Mouse (Mus musculus) urinary bladder, postnatal 10 days (tissue): Measurements from ENCODE around the gene Pkp4.

Experiments used
- DNase-seq: peaks from one replicate; pipeline ENCODE4 v3.0.0; 2022; ENCODE audit warnings: low spot score

Pkp4 gene

GRCm38 (mm10) chr2:59219997-59220789 lies 59.5 kb downstream of the Pkp4 start:
- DNase-seq = no peak

DNA sequence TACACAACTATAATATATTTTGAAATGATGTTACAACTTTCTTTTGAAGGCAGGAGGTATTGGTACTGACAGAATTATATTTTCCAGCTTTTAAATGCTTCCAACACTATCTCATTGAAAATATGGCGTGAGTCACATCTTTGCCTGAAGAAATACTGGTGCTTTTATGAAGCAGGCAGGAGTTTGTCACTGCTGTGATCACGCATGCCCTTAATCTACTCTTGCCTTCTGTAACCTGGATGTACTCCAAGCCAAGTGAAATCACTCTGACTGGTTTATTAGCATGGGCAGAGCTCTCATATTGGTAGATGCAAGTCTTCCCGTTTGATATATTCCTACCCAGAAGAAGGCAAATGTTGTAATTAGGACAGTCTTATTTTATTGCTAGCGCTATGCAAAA lies 65.7 kb downstream of the Pkp4 start:
- DNase-seq = no peak

DNA sequence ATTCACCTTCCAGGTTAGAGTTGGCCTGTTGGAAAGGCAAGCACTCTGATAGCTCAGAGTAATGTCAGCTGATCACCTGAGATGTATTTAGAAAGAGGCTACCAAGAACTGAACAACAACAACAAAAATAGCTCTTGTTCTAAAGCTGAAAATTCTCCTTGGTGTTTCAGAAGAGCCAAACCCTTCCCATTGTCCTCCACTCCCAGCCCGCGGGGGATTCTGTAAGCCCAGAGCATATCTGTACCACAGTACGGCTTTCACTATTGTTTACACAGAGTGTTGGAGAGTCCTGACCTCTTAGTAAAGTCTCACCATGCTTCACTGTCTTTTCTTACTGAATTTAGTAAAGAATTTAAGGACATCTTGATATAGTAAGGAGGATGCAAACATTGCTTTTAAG lies 66.4 kb downstream of the Pkp4 start:
- no peak for DNase-seq

DNA sequence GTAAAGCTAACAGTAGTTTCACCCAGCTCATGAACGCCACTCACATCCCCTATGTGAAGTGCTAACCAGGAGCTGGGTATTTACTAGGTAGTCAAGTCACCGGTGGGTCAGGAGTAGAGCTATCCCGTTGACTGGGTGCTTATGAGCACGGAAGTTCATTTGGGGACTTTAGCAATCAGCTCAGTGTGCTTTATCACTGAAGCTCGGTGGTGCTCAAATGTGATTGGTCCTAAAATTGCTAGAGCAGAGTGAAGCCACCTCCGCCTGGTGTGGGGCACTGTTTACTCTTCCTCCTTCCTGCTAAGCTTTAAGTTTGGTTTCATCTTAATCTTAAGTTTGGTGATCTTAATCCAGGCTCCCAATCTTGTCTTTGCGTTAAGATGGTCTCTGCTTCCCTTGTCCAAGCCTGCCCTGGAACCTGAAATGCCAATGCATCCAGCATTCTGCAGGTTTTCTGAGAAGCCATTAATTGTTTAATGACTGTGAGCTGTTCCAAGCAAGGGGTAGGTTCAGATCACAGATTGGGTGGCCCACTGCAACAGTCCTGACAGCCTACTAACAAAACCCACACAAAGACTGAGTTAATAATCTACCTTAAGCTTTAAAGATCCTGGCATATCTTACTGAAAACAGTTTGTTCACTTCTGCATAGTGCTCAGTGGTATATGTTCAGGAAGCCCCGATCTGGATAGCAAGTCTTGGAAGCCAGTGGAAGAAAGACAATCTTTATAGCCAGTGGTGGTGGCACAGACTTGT lies 67.0 kb downstream of the Pkp4 start:
- DNase-seq = no peak

GRCm38 (mm10) chr2:59229250-59229895 lies 68.7 kb downstream of the Pkp4 start:
- DNase-seq = no peak

GRCm38 (mm10) chr2:59230656-59231055 lies 70.0 kb downstream of the Pkp4 start:
- DNase-seq = no peak

DNA sequence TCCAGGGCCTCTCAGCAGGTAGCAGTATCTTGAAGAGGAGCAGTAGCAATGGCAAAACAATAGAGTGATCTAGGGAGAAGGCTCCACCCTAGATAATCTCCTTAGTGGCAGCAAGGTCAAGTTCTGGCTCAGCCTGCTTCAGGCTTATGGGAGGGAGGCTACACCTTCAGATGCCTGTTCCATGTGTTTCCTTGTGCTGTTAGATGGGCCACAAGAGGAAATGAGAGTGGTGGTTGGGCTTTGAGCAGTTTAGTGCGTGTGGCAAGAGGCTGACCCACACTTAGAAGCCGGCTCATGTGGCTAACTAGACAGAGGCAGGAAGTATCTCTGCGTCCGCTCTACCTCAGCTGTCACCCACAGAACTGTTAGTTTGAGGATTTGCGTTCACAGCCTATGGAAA lies 70.9 kb downstream of the Pkp4 start:
- no peak for DNase-seq

- DNase-seq = no peak
Measured at GRCm38 (mm10) chr2:59233294-59233923, 72.8 kb downstream of the Pkp4 start.

DNA sequence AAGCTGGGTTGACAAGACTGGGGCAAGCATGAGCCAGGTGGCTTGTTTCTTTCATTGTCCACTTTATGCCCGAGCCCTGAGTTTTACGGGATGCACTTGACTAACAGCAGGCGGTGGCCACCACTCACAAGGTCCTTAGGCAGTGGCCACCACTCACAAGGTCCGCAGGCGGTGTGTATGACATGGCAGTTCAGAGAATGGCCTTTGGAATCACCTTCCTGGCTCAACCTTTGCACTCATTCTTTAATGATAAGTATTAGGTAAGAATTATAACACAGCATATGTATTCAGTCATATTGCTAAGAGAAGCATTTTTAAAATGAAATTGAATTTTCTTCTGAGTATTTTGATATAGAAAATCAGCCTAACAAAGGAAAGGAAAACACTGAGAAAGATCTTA lies 73.3 kb downstream of the Pkp4 start:
- no peak for DNase-seq

DNA sequence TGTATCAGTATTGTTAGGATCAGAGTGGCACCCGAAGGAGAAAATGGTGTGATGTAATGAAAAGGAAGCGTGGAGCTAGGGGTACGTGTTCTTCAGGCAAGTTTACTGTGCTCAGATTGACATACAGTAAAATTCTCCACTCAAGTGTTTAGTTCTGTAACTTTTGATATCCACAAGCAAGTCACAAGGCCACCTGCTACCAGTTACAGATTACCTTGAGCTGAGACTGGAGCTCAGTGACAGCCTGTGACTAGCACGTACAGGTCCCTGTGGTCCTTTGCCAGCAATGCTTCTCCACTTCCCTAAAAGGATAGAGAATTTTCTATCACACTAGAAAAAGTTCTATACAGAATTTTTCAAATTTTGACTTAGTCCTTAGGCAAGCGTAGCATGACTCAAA lies 73.9 kb downstream of the Pkp4 start:
- DNase-seq = no peak

- no peak for DNase-seq
Measured at GRCm38 (mm10) chr2:59239841-59240395, 79.3 kb downstream of the Pkp4 start.

GRCm38 (mm10) chr2:59242117-59242516 lies 81.5 kb downstream of the Pkp4 start:
- DNase-seq = no peak

DNA sequence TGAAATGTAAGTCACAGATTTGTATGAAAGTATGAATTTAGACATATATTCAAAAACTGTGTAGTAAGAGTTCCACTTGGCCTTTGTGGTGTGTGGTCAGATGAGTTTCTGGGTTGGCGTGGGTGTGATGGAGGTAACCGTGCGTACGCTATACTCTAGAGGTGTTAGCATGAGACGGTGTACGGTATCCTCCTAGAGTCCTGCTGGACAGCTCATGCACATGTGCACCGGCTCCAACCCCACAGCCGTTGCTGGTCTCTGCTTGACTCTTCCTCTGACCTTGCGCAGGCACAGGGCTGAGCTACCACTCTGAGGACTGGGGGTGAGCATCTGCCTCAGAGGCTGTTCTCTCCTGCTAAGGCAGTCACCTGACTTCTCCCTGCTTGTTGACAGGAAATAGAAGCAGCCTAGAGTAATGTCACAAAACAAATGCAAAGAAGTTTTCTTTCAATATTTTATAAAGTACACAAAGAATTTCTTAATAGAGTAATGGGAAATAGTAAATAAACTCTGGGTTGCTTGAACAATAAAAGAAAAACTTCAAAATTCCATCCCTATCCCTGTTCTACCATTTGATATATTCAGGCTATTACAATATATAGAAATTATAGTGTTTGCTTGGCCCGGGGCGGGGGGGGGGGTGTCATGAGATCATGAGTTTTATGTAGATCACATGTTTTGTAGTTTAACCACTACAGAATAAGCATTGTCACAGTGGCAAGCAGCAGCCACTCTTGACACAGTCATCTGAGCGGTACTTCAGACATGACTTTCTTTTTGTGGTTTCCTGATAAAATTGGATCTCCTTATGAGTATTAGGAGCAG lies 83.8 kb downstream of the Pkp4 start:
- DNase-seq = no peak

GRCm38 (mm10) chr2:59245098-59245388 lies 84.4 kb downstream of the Pkp4 start:
- no peak for DNase-seq

DNA sequence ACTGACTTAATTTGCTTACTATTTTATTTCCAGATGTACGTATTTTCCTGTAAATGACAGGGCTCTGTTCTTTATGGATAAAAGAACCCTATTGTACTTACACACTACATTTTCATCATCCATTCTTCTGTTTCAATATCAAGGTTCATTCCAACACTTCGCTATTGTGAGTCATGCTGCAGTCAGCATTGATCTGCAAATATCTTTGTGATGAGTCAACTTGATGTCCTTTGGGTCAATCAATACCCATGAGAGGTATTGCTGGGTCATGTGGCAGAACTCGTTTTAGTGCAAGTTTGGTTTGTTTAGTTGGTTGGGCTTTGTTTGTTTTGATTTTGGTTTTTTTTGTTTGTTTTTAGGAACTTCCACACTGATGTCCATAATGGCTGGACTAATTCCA lies 88.2 kb downstream of the Pkp4 start:
- no peak for DNase-seq

GRCm38 (mm10) chr2:59252818-59253217 lies 92.2 kb downstream of the Pkp4 start:
- DNase-seq = no peak

GRCm38 (mm10) chr2:59253435-59253834 lies 92.8 kb downstream of the Pkp4 start:
- DNase-seq = no peak

DNA sequence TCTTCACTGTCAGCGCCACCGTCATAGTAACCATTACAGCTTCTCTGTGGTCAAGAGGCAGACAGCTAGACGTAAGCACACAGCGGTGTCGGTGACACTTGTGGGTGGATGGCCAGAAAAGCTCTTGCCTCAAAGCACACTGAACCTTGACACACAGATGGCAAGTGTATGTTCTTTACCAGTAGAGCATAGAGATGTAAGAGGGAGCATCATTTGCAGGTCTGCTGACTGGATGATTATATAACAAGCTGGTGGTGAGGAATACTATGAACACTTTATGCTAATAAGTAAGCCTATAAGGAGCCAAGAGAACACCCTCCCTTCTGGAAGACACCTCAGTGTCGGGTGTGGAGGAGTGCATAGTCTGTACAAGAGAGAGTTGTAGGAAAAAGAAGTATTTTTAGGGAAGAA lies 98.2 kb downstream of the Pkp4 start:
- DNase-seq = no peak

- DNase-seq = no peak
Measured at GRCm38 (mm10) chr2:59259346-59259745, 98.7 kb downstream of the Pkp4 start.

GRCm38 (mm10) chr2:59261203-59261602 lies 100.6 kb downstream of the Pkp4 start:
- no peak for DNase-seq

GRCm38 (mm10) chr2:59266428-59266827 lies 105.8 kb downstream of the Pkp4 start:
- DNase-seq = no peak

GRCm38 (mm10) chr2:59271835-59272234 lies 111.2 kb downstream of the Pkp4 start:
- DNase-seq = no peak
